Mouse (Mus musculus) MEL (cell line): ENCODE measurements around the gene Wwc2.

Experiments
- E2F4 ChIP-seq: IDR thresholded peaks from 2 replicates; pipeline ENCODE4 v1.6.1; 2011; ENCODE audit warnings: low read depth, low read length, improper control_type of control experiment, borderline replicate concordance
- ELF1 ChIP-seq: IDR thresholded peaks from 2 replicates; pipeline ENCODE4 v1.6.1; 2014; ENCODE audit warnings: low read depth, mild to moderate bottlenecking, inconsistent platforms, low read length, improper control_type of control experiment, moderate library complexity
- ETS1 ChIP-seq: IDR thresholded peaks from 2 replicates; pipeline ENCODE4 v1.6.1; 2012; ENCODE audit warnings: low read depth, mild to moderate bottlenecking, inconsistent platforms, low read length, improper control_type of control experiment, moderate library complexity
- MEF2A ChIP-seq: IDR thresholded peaks from 2 replicates; pipeline ENCODE4 v1.6.1; 2014; ENCODE audit warnings: low read depth, mild to moderate bottlenecking, inconsistent platforms, low read length, improper control_type of control experiment; ENCODE audit not compliant: poor library complexity, insufficient replicate concordance, severe bottlenecking; ENCODE audit errors: extremely low read depth
- SIN3A ChIP-seq: IDR thresholded peaks from 2 replicates; pipeline ENCODE4 v1.6.1; 2012; ENCODE audit warnings: low read length, improper control_type of control experiment, inconsistent platforms
- UBTF ChIP-seq: IDR thresholded peaks from 2 replicates; pipeline ENCODE4 v1.6.1; 2012; ENCODE audit warnings: low read depth, mild to moderate bottlenecking, inconsistent platforms, low read length, improper control_type of control experiment, moderate library complexity, borderline replicate concordance; ENCODE audit not compliant: insufficient read depth
- USF1 ChIP-seq: IDR thresholded peaks from 2 replicates; pipeline ENCODE4 v1.6.1; 2014; ENCODE audit warnings: low read depth, mild to moderate bottlenecking, inconsistent platforms, low read length, improper control_type of control experiment, moderate library complexity

DNA sequence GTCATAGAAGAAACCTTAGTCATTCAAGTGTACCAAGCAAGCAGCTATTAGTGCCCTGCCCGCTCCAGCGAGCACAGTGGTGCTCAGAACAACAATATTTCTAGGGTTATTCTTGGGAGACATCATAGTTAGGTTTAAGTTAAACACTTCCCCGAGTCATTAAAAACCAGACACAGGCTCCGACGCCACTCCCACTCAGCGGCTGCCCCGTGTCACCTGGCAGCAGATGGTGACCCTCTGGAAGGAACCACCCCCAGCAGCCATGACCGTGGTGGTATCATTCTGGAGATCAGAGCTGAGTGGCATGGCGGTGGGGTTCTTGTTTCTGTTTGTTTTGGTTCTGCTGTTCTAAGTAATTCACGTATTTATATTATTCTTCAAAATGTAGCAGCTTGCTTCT lies 5.1 kb downstream of the Wwc2 start:
- TF ChIP-seq UBTF (no peak), USF1 (no peak), ETS1 (no peak), SIN3A (no peak), E2F4 (no peak), ELF1 (no peak), MEF2A (no peak)
